Mouse (Mus musculus) spleen, embryonic (tissue): ENCODE results near the gene Spred2.

ENCODE experiments used
- CTCF ChIA-PET: fragments of 350-600 bp; sonication (Branson Sonifier 250); formaldehyde crosslinking; loops from one replicate; lab custom pipeline; 2022; lab: Charles Lee

The Spred2 gene

GRCm38 (mm10) chr11:19925149-19925975 is 1.2 kb downstream of the Spred2 start:
- CTCF ChIA-PET = no interaction called here

- CTCF ChIA-PET = interaction anchor here (1.0 kb wide), 1 partner anchor 10 kb away, joined by 7 read pairs; no protein-coding TSS in a partner anchor
Measured at GRCm38 (mm10) chr11:19925976-19926842, 2.0 kb downstream of the Spred2 start.

- CTCF ChIA-PET = interaction anchor here (0.9 to 1.0 kb wide), 2 partner anchors 10 to 36 kb away, joined by 3 to 7 read pairs; no protein-coding TSS in a partner anchor
Measured at GRCm38 (mm10) chr11:19926843-19927120, 2.6 kb downstream of the Spred2 start.

GRCm38 (mm10) chr11:19928633-19929032 is 4.5 kb downstream of the Spred2 start:
- CTCF ChIA-PET = no interaction called here

GRCm38 (mm10) chr11:19929087-19929865 is 5.1 kb downstream of the Spred2 start:
- CTCF ChIA-PET = no interaction called here

- CTCF ChIA-PET = interaction anchor here (0.6 kb wide), 1 partner anchor 98 kb away, joined by 8 read pairs; no protein-coding TSS in a partner anchor
Measured at GRCm38 (mm10) chr11:19931569-19932230, 7.5 kb downstream of the Spred2 start.

GRCm38 (mm10) chr11:19932983-19933511 is 8.9 kb downstream of the Spred2 start:
- CTCF ChIA-PET = no interaction called here

GRCm38 (mm10) chr11:19935524-19936354 is 11.6 kb downstream of the Spred2 start:
- CTCF ChIA-PET = interaction anchor here (0.7 kb wide), 1 partner anchor 9 kb away, joined by 7 read pairs; no protein-coding TSS in a partner anchor

- CTCF ChIA-PET = interaction anchor here (0.6 kb wide), 1 partner anchor 30 kb away, joined by 3 read pairs; no protein-coding TSS in a partner anchor
Measured at GRCm38 (mm10) chr11:19938456-19939004, 14.4 kb downstream of the Spred2 start.

- CTCF ChIA-PET = interaction anchor here (0.6 kb wide), 1 partner anchor 29 kb away, joined by 3 read pairs; no protein-coding TSS in a partner anchor
Measured at GRCm38 (mm10) chr11:19939305-19939730, 15.1 kb downstream of the Spred2 start.

- CTCF ChIA-PET = no interaction called here
Measured at GRCm38 (mm10) chr11:19939831-19940230, 15.7 kb downstream of the Spred2 start.

GRCm38 (mm10) chr11:19941156-19941777 is 17.1 kb downstream of the Spred2 start:
- CTCF ChIA-PET = no interaction called here

- CTCF ChIA-PET = no interaction called here
Measured at GRCm38 (mm10) chr11:19941978-19942377, 17.8 kb downstream of the Spred2 start.

- CTCF ChIA-PET = no interaction called here
Measured at GRCm38 (mm10) chr11:19943753-19944152, 19.6 kb downstream of the Spred2 start.

- CTCF ChIA-PET = no interaction called here
Measured at GRCm38 (mm10) chr11:19944701-19945100, 20.5 kb downstream of the Spred2 start.

- CTCF ChIA-PET = no interaction called here
Measured at GRCm38 (mm10) chr11:19946721-19947120, 22.5 kb downstream of the Spred2 start.

- CTCF ChIA-PET = no interaction called here
Measured at GRCm38 (mm10) chr11:19947626-19948135, 23.5 kb downstream of the Spred2 start.

GRCm38 (mm10) chr11:19949725-19950124 is 25.6 kb downstream of the Spred2 start:
- CTCF ChIA-PET = no interaction called here

GRCm38 (mm10) chr11:19950169-19950568 is 26.0 kb downstream of the Spred2 start:
- CTCF ChIA-PET = no interaction called here
